Mouse (Mus musculus) inflammation-experienced regulatory T-cells, adult 16 weeks (primary cell): ENCODE measurements around the gene Ndufb2. TPM values are rescaled to one million over a fixed set of nuclear protein-coding genes. Genes with fewer than 3 reads are reported as not detected.

Source experiments
- polyA plus RNA-seq: library from polyadenylated mRNA; unstranded; fragments of 100-300 nt; shearing (Covaris generic); gene quantifications from one replicate; pipeline ENCODE4 v1.2.1, GENCODE M21; 2017

The Ndufb2 gene
- polyA plus RNA-seq, result 135 TPM

DNA sequence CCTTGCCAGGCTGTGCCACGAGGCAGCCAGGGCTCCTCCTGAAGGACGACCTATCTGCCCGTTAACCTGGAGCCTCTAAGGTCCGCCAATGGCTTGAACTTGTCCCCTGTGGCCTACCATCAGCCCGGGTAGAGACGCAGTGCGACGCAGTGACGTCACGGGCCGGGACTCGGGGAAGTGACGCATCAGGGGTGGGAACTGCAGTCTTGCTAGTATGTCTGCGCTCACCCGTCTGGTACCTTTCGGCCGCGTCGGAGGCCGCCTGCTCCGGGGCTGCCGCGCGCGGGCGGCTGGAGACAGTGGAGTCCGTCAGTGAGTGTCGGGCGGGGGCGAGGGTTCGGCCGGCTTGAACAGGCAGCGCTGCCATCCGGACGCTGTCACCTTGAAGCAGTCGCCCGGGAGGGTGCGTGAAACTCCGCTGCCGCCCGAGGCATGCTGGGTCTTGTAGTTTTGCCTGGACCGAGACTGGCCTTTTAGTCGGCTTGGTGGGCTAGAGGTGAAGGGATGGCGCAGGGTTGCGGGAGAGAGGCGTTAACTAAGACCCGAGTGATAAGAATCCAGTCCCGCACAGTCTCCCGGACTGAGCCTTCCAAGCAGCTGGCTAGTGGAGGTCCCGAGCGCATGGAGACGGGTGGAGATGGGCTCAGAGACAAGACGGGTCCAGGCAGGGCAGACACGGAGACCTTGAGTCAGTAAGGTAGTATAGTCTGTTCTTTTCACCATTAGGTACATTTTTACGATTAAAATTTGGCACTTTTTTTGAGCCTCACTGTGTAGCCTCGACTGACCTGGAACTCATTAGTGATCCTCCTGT is at the start of gene Ndufb2:
Gene Ndufb2 (plus strand): TSS at position 174 of the 814 bp plus-strand sequence.

DNA sequence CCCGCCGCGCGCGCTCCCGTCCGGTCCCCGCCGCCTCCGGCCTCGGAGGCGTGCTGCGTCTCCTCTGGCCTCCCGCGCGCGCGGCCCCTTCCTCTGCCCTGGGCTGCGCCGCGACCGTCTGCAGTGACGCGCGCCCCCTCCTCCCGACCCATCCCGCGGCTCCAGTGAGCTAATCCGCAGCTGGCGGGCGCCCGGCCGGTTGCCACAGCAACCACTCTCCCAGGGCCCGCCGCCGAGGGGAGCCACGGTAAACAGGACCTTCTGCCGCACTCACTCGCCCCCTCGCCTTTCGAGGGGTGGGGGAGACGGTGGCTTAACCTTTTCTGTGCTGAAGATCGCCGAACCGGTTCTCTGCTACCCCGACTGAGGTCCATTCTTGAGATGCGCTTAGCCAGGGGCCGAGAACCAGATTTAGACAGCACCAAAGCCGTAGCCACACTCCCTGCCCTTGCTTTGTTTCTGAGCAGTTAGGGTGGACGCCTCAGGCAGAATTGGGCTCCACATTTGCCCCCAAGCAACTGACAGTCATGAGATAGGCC is 34.6 kb upstream of the Ndufb2 start, which contains the start of gene Dennd2a:
Gene Dennd2a (minus strand): TSS at position 145 of the 539 bp plus-strand sequence.

DNA sequence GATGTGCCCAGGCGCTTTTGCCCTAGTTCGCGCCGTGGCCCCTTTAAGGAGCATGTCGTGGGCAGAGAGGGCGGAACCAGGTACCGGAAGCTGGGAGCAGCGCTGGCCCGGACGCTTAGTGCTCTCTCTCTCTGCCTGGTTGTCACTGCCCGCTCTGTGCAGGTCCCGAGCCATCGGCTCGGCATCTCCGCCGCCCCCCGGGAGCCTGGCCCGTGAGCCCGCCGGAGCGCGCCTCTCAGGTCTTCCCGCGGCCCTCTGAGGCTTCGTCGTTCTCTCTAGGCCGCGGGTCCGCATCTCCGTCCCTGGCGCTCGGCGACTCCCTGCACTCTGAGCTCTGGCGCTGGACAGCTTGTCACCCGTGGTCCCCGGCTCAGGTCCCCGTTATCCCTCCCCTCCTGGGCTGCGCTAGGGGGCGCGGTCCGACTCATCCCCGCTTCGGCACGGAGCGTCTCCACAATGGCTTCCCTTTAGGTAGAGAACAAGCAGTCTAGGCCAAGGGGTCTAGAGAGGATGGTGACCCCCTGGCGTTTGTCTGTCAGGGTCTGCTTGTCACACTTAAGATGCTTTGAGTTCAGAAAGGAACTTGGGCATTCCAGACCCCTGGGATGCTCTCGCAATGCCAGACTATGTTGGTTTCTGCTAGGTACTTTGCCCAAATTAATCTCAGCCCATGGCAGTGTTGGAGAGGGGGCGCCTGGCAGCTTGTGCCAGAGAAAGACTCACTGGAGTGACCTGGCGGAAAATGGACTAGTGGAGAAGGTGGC is 18.4 kb upstream of the Ndufb2 start, which contains the start of gene Adck2:
Gene Adck2 (plus strand): TSS at position 83 of the 764 bp plus-strand sequence.

DNA sequence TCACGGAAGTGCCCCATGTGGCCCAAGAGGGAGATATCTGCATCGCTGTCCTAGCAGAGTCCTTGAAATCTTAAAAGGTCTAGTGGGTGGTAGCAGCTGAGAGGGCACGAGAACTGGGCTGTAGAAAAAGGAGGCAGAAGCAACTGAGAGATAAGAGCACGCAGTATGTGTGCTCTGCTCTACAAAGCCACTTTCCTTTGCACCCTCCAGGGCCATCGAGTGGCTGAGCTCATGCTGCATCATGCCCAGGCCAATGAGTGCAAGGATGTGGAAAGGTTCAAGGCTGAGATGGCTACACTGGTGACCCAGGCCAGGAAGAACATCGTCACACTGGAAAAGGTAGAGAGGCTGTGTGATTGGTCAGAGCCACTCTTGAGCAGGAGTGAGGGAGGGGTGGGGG is 6.9 kb upstream of the Ndufb2 start, which contains the start of gene Gm42420:
Gene Gm42420 (plus strand): TSS at position 237 of the 400 bp plus-strand sequence.

Other genes with a start within 250 kb of the Ndufb2 start
- 53.7 TPM for gene Slc37a3, start 214.9 kb upstream of the Ndufb2 start, polyA plus RNA-seq
- gene Rab19, start 211.4 kb upstream of the Ndufb2 start, polyA plus RNA-seq, result 56.6 TPM
- 200 TPM for gene Mkrn1, start 172.1 kb upstream of the Ndufb2 start, polyA plus RNA-seq
- 0.10 TPM for gene Dennd2a, start 34.7 kb upstream of the Ndufb2 start, polyA plus RNA-seq
- gene Adck2, start 18.7 kb upstream of the Ndufb2 start, polyA plus RNA-seq, result 75.4 TPM
- gene Gm42420, start 6.8 kb upstream of the Ndufb2 start, polyA plus RNA-seq, result 3.2 TPM
- gene Braf, start 132.9 kb downstream of the Ndufb2 start, polyA plus RNA-seq, result 8.4 TPM
- 168 TPM for gene Mrps33, start 218.4 kb downstream of the Ndufb2 start, polyA plus RNA-seq